Mouse (Mus musculus) stomach, postnatal 0 days (tissue): ENCODE results near the gene Fam107b.

Source experiments
- CTCF ChIP-seq: IDR thresholded peaks from 2 replicates; pipeline ENCODE4 v1.5.1; 2016; ENCODE audit warnings: antibody characterized with exemption, low read depth, mild to moderate bottlenecking, moderate library complexity
- EP300 ChIP-seq: optimal IDR thresholded peaks from 2 replicates; pipeline ENCODE3; 2016; ENCODE audit warnings: antibody characterized with exemption

GRCm38 (mm10) chr2:3738734-3739133 lies 168.4 kb downstream of the Fam107b start:
- TF ChIP-seq CTCF (no peak), EP300 (no peak)
